Mouse (Mus musculus) heart, embryonic 16.5 days (tissue): ENCODE measurements at regions not wholly inside any gene's neighbourhood (a gene's known extent, or its start where the extent isn't known, plus 50 kb on each side); places are given as distances from the start of the nearest gene placed in this dataset.

Experiments used
- ATAC-seq: fragments of 200-750 bp; cut with Nextera tagmentation; replicated peaks from 2 replicates; pipeline ENCODE4 v1.8.0; 2017; ENCODE audit warnings: moderate number of reproducible peaks; ENCODE audit not compliant: insufficient read depth, low FRiP score; ENCODE audit errors: extremely low read depth
- H3K27ac ChIP-seq: fragments of 300-500 bp; sonication (generic); 2 replicates; pipeline ENCODE4 v1.5.1; 2014; ENCODE audit warnings: mild to moderate bottlenecking, low read length, control low read depth, moderate library complexity
- H3K27me3 ChIP-seq: fragments of 300-500 bp; sonication (generic); 2 replicates; pipeline ENCODE4 v1.6.1; 2014; ENCODE audit warnings: low read length, mixed read lengths; ENCODE audit not compliant: control insufficient read depth, insufficient read depth
- H3K36me3 ChIP-seq: fragments of 300-500 bp; sonication (generic); 2 replicates; pipeline ENCODE4 v1.6.1; 2014; ENCODE audit not compliant: control insufficient read depth, insufficient read depth
- H3K4me1 ChIP-seq: fragments of 300-500 bp; sonication (generic); 2 replicates; pipeline ENCODE4 v1.6.1; 2014; ENCODE audit warnings: low read length, mixed read lengths; ENCODE audit not compliant: control insufficient read depth, insufficient read depth
- H3K4me2 ChIP-seq: fragments of 300-500 bp; sonication (generic); 2 replicates; pipeline ENCODE4 v1.6.1; 2014; ENCODE audit warnings: low read depth, mild to moderate bottlenecking, control low read depth, low read length
- H3K4me3 ChIP-seq: fragments of 300-500 bp; sonication (generic); 2 replicates; pipeline ENCODE4 v1.5.1; 2014; ENCODE audit warnings: mild to moderate bottlenecking, control low read depth, low read length
- H3K9ac ChIP-seq: fragments of 300-500 bp; sonication (generic); 2 replicates; pipeline ENCODE4 v1.6.1; 2014; ENCODE audit warnings: low read length, control low read depth
- H3K9me3 ChIP-seq: fragments of 300-500 bp; sonication (generic); replicated peaks from 2 replicates; pipeline ENCODE4 v1.6.1; 2016; ENCODE audit warnings: low read length; ENCODE audit not compliant: control insufficient read depth
- WGBS: fragments of 180-500 bp; shearing (Covaris S2); extraction: QIAGEN DNeasy Blood & Tissue Kit; methylation state at CpG from one replicate; pipeline ENCODE4 v1.1.7; 2014; 5-methylcytosine and 5-hydroxymethylcytosine counted together

GRCm38 (mm10) chr12:94468609-94469008 is 1223.4 kb upstream of the Flrt2 start:
- Histone ChIP-seq H3K36me3 (no peaks in the 10 kb centered on the region), H3K9ac (no peak overlapping the region), H3K27ac (no peak overlapping the region), H3K9me3 (no peaks in the 10 kb centered on the region), H3K4me3 (no peak overlapping the region), H3K27me3 (no peaks in the 10 kb centered on the region), H3K4me1 (no peaks in the 10 kb centered on the region; the same call in 1 of the 2 replicates), H3K4me2 (no peak overlapping the region)
- WGBS = 62% methylated on average over 3 of the region's 3 CpGs
- no peak for ATAC-seq

DNA sequence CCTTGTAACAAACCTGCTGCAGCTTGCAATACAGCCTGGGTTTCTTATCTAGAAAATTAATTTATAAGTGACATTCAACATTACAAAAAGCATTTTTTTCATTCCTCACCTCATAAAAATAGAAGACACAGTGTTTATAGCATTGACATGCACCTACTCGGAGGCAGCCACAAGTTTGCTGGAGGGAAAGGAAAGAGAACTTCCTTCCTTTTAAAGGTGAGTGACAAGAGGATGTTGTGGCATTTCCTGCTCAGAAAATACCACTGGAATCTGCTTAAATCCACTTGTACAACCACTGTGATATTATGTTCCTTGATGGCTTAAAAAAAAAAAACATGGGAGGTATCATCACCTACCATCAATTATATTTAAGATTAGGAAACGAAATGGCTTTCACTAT is 1222.2 kb upstream of the Flrt2 start:
- ATAC-seq = no peak
- 48% methylated on average over 2 of the region's 2 CpGs for WGBS
- Histone ChIP-seq H3K4me1 (no peaks in the 10 kb centered on the region; the same call in 1 of the 2 replicates), H3K27me3 (no peaks in the 10 kb centered on the region), H3K4me3 (no peak overlapping the region), H3K9ac (no peak overlapping the region), H3K27ac (no peak overlapping the region), H3K4me2 (no peak overlapping the region), H3K9me3 (no peaks in the 10 kb centered on the region), H3K36me3 (no peaks in the 10 kb centered on the region)

- ATAC-seq = no peak
These were observed 1221.0 kb upstream of the Flrt2 start for GRCm38 (mm10) chr12:94470981-94471380.

GRCm38 (mm10) chr12:94488721-94489120 is 1203.3 kb upstream of the Flrt2 start:
- H3K36me3 ChIP-seq = no peaks in the 10 kb centered on the region
- no peak overlapping the region for H3K9ac ChIP-seq
- H3K27ac ChIP-seq = no peak overlapping the region
- ATAC-seq = no peak
- WGBS = 65% methylated on average over 2 of the region's 2 CpGs
- H3K27me3 ChIP-seq = no peaks in the 10 kb centered on the region
- no peaks in the 10 kb centered on the region for H3K4me1 ChIP-seq
- H3K9me3 ChIP-seq = no peaks in the 10 kb centered on the region
- H3K4me2 ChIP-seq = no peak overlapping the region
- H3K4me3 ChIP-seq = no peak overlapping the region

More at GRCm38 (mm10) chr12:94470981-94471380, 1221.0 kb upstream of the Flrt2 start:
- Histone ChIP-seq H3K36me3 (no peaks in the 10 kb centered on the region), H3K4me1 (no peaks in the 10 kb centered on the region; the same call in 1 of the 2 replicates), H3K9me3 (no peaks in the 10 kb centered on the region), H3K27me3 (no peaks in the 10 kb centered on the region), H3K4me2 (no peak overlapping the region), H3K9ac (no peak overlapping the region), H3K27ac (no peak overlapping the region), H3K4me3 (no peak overlapping the region)
- WGBS = 41% methylated on average over 1 of the region's 1 CpGs

DNA sequence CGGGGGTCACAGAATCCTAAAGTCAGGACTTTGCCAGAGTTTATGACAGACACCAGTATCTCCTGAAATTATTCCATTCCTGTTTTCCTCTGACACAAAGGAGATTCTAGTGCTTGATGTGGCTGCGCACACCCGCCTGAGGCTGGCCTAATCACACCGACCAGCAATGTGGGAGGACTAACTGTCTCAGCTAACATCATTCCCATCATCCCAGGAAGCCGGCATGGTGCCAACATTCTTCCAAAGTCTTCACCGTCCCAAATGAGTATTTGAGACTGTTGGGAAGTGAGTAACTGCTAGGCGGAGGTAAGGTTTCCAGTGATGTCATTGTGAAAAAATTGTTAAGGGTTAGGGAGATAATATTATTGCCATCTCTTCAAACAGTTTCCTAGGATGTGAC is 1183.9 kb upstream of the Flrt2 start:
- no peak overlapping the region for H3K9ac ChIP-seq
- H3K27ac ChIP-seq = no peak overlapping the region
- no peaks in the 10 kb centered on the region for H3K36me3 ChIP-seq
- no peak overlapping the region for H3K4me3 ChIP-seq
- WGBS = 58% methylated on average over 7 of the region's 7 CpGs
- no peaks in the 10 kb centered on the region for H3K27me3 ChIP-seq
- no peak overlapping the region for H3K4me2 ChIP-seq
- peaks cover 3% of the 10 kb centered on the region; the same call in 1 of the 2 replicates for H3K4me1 ChIP-seq
- ATAC-seq = no peak
- no peaks in the 10 kb centered on the region for H3K9me3 ChIP-seq

GRCm38 (mm10) chr12:94509855-94510254 is 1182.2 kb upstream of the Flrt2 start:
- no peak overlapping the region for H3K4me2 ChIP-seq
- no peaks in the 10 kb centered on the region for H3K36me3 ChIP-seq
- H3K9me3 ChIP-seq = no peaks in the 10 kb centered on the region
- WGBS = 25% methylated on average over 5 of the region's 5 CpGs
- peaks cover 3% of the 10 kb centered on the region; the same call in 1 of the 2 replicates for H3K4me1 ChIP-seq
- no peaks in the 10 kb centered on the region for H3K27me3 ChIP-seq
- H3K4me3 ChIP-seq = no peak overlapping the region
- no peak overlapping the region for H3K27ac ChIP-seq
- H3K9ac ChIP-seq = no peak overlapping the region
- no peak for ATAC-seq

DNA sequence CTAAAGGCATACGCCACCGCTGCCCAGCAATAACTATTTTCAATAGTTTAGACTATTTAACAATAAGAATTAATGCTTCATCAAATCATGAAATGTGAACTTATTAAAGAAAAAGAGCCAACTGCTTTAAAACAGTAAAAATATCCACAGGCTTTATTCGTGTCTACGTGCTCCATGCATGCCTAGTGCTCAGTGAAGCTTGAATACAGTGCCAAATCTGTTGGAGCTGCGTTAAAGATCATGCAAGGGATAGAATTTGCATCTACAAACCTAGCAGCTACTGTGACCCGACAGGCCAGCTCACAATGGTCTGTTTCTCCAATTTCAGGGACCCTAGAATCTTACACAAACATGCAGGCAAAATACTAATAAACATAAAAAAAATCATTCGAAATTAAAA is 1147.3 kb upstream of the Flrt2 start:
- no peaks in the 10 kb centered on the region for H3K36me3 ChIP-seq
- H3K27ac ChIP-seq = no peak overlapping the region
- H3K4me3 ChIP-seq = no peak overlapping the region
- no peak for ATAC-seq
- no peaks in the 10 kb centered on the region for H3K27me3 ChIP-seq
- H3K9me3 ChIP-seq = no peaks in the 10 kb centered on the region
- no peak overlapping the region for H3K4me2 ChIP-seq
- WGBS = 87% methylated on average over 7 of the region's 7 CpGs
- no peaks in the 10 kb centered on the region for H3K4me1 ChIP-seq
- no peak overlapping the region for H3K9ac ChIP-seq

GRCm38 (mm10) chr12:94560374-94561194 is 1131.4 kb upstream of the Flrt2 start:
- peaks cover 3% of the 10 kb centered on the region; the same call in 1 of the 2 replicates for H3K4me1 ChIP-seq
- H3K4me3 ChIP-seq = no peak overlapping the region
- no peaks in the 10 kb centered on the region for H3K9me3 ChIP-seq
- 88% methylated on average over 2 of the region's 2 CpGs for WGBS
- no peak overlapping the region for H3K27ac ChIP-seq
- no peak for ATAC-seq
- no peaks in the 10 kb centered on the region for H3K27me3 ChIP-seq
- H3K4me2 ChIP-seq = no peak overlapping the region
- H3K9ac ChIP-seq = no peak overlapping the region
- H3K36me3 ChIP-seq = no peaks in the 10 kb centered on the region

DNA sequence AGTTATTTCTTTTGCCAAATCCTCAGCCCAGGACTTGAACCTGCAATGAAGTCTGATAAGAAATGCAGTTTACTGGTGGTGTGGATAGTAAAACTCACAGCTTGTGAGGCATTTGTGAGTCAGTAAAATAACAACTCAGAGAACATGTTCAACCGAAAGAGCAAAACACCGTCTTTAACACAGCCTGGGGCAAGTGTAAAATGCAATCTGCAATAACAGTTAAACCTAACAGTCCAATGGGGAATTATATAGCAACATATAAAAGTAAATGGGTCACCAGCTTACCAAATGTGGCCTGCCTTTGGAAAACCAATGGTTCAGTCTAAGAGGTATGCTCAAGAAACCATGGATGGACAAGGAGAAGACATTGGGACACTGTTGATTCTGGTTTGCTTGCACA is 1117.0 kb upstream of the Flrt2 start:
- Histone ChIP-seq H3K4me2 (no peak overlapping the region), H3K9me3 (no peaks in the 10 kb centered on the region), H3K4me1 (no peaks in the 10 kb centered on the region), H3K9ac (no peak overlapping the region), H3K27ac (no peak overlapping the region), H3K4me3 (no peak overlapping the region), H3K36me3 (no peaks in the 10 kb centered on the region), H3K27me3 (no peaks in the 10 kb centered on the region)
- 86% methylated on average over 2 of the region's 2 CpGs for WGBS
- no peak for ATAC-seq
